ENCODE assay signal across 20 mouse cellular contexts in the genomic region with DNA sequence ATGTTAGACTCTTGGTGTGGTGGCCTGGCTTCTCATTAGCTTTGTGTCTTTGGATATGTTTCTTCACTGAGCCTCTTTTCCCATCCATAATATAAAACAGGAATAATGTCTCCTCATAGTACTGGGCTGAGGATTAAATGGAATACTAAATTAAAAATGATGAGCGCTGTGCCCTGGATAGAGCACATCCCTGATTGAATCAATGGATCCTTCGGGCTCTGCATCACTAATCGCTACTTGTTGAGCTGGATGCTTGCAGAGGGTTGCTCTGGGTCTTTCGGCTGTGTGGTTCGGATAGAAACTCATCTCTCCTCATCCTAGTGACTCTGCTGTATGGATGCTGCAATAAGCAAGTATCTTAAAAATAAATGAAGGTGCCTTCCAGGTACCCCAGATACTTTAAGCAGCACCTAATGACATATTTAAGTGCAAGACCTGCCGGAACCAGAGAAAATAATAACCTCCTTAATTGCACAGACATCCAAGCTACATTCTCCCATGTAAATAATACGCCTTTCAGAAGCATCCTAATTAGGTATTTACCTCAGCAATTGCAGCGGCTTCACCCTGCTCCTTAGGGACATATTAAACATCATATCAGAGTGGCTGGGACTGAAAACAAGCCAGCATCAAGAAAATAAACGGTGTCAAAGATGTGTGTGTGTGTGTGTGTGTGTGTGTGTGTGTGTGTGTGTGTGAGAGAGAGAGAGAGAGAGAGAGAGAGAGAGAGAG. TPM values are rescaled to one million over a fixed set of nuclear protein-coding genes. Genes with fewer than 3 reads are reported as not detected.
DNase-seq lines count a peak whose midpoint lies in the region; ATAC-seq and TF ChIP-seq lines count a peak whose summit lies in the region.
"Had no signal": no experiment of that assay in that cellular context is flagged by ENCODE, and none has a peak within 500 bp of the region (broad histone marks: within the 10 kb centered on the region; RNA-seq: fewer than 3 reads in every experiment).

No protein-coding gene starts in this region.

- no peak overlapping the region for H3K4me2 ChIP-seq in hindbrain, embryonic 15.5 days
- no peak overlapping the region for H3K4me2 ChIP-seq in hindbrain, embryonic 12.5 days (replicated peaks)
- no peak overlapping the region for H3K4me2 ChIP-seq in hindbrain, postnatal 0 days (ENCODE audit: low read depth, low read length)
- H3K4me2 ChIP-seq in neural tube, embryonic 14.5 days (ENCODE audit: low read depth, low read length), result no peak overlapping the region
- H3K4me2 ChIP-seq: heart, embryonic 11.5 days; heart, embryonic 15.5 days had no signal

- no peak overlapping the region for H3K27ac ChIP-seq in hindbrain, embryonic 15.5 days (replicated peaks)
- no peak overlapping the region for H3K27ac ChIP-seq in hindbrain, embryonic 12.5 days
- no peak overlapping the region for H3K27ac ChIP-seq in hindbrain, postnatal 0 days
- H3K27ac ChIP-seq in neural tube, embryonic 14.5 days (ENCODE audit: low read depth, low read length), result no peak overlapping the region
- H3K27ac ChIP-seq: embryonic facial prominence, embryonic 10.5 days; forebrain, embryonic 10.5 days; heart, embryonic 15.5 days had no signal

- peaks cover 7% of the 10 kb centered on the region; the same call in 1 of the 2 replicates for H3K4me1 ChIP-seq in hindbrain, embryonic 15.5 days (replicated peaks)
- peaks cover 4% of the 10 kb centered on the region; the same call in 1 of the 2 replicates for H3K4me1 ChIP-seq in hindbrain, embryonic 12.5 days
- H3K4me1 ChIP-seq in hindbrain, postnatal 0 days (ENCODE audit: insufficient read depth, low read length), result no peaks in the 10 kb centered on the region
- peaks cover 6% of the 10 kb centered on the region; the same call in 1 of the 2 replicates for H3K4me1 ChIP-seq in neural tube, embryonic 14.5 days (ENCODE audit: control insufficient read depth, insufficient read depth, low read length)
- H3K4me1 ChIP-seq: embryonic facial prominence, embryonic 10.5 days; forebrain, embryonic 10.5 days had no signal

- peak; percentile 46; the same call in 1 of the 2 replicates for ATAC-seq in hindbrain, embryonic 15.5 days (ENCODE audit: low FRiP score, low read depth)
- ATAC-seq in hindbrain, embryonic 12.5 days (ENCODE audit: low FRiP score), result no peak
- peak; percentile 53 for ATAC-seq in hindbrain, postnatal 0 days
- ATAC-seq in neural tube, embryonic 14.5 days (ENCODE audit: low read depth), result peak; percentile 84
- ATAC-seq in erythroid progenitor cell, adult 5-6 weeks (replicated peaks; ENCODE audit: low FRiP score, poor library complexity, severe bottlenecking), result no peak
- ATAC-seq: activated CD4-positive, CD25-positive, alpha-beta regulatory T cell, adult 4 months; forebrain, embryonic 16.5 days; Patski had no signal

- no peak overlapping the region for H3K4me3 ChIP-seq in hindbrain, embryonic 15.5 days
- H3K4me3 ChIP-seq in hindbrain, embryonic 12.5 days, result no peak overlapping the region
- no peak overlapping the region for H3K4me3 ChIP-seq in hindbrain, postnatal 0 days (ENCODE audit: low read length)
- H3K4me3 ChIP-seq in neural tube, embryonic 14.5 days (ENCODE audit: low read depth, low read length), result no peak overlapping the region
- H3K4me3 ChIP-seq: embryonic facial prominence, embryonic 10.5 days; forebrain, embryonic 10.5 days; heart, embryonic 15.5 days had no signal

- no peak for TF ChIP-seq POLR2A in brain, embryonic 14.5 days (IDR thresholded peaks at IDR 0.05; ENCODE audit: borderline replicate concordance, extremely low read depth, insufficient read depth, insufficient read length, poor library complexity, severe bottlenecking)

- H3K27me3 ChIP-seq in hindbrain, embryonic 15.5 days, result no peaks in the 10 kb centered on the region
- no peaks in the 10 kb centered on the region for H3K27me3 ChIP-seq in hindbrain, embryonic 12.5 days
- H3K27me3 ChIP-seq in hindbrain, postnatal 0 days (ENCODE audit: insufficient read depth, low read length), result no peaks in the 10 kb centered on the region
- H3K27me3 ChIP-seq in neural tube, embryonic 14.5 days (ENCODE audit: control insufficient read depth, insufficient read depth, low read length), result no peaks in the 10 kb centered on the region
- H3K27me3 ChIP-seq: heart, embryonic 15.5 days had no signal

- peak; percentile 26 for DNase-seq in brain, embryonic 14.5 days (ENCODE audit: low read depth)
- DNase-seq in hindbrain, postnatal 0 days (ENCODE audit: low spot score), result peak; percentile 36
- DNase-seq in heart, adult 8-10 months (ENCODE audit: low spot score), result no peak
- DNase-seq: adrenal gland, postnatal 14 days; cerebellum, adult 18-20 months; cerebellum, adult 9-11 months; gastrocnemius, postnatal 10 days; heart, adult 18-20 months; heart, postnatal 14 days had no signal

- H3K9ac ChIP-seq in hindbrain, embryonic 15.5 days, result no peak overlapping the region
- H3K9ac ChIP-seq in hindbrain, embryonic 12.5 days, result no peak overlapping the region
- no peak overlapping the region for H3K9ac ChIP-seq in hindbrain, postnatal 0 days (replicated peaks; ENCODE audit: low read length)
- no peak overlapping the region for H3K9ac ChIP-seq in neural tube, embryonic 14.5 days (replicated peaks; ENCODE audit: low read depth, low read length)
- H3K9ac ChIP-seq: heart, embryonic 15.5 days had no signal

- TF ChIP-seq CTCF in brain, embryonic 14.5 days (IDR thresholded peaks at IDR 0.05; ENCODE audit: borderline replicate concordance, extremely low read depth, insufficient read depth, insufficient read length), result no peak
- TF ChIP-seq CTCF in hindbrain, postnatal 0 days (IDR thresholded peaks at IDR 0.05; ENCODE audit: low read depth), result no peak

- 61% methylated on average over 9 of the region's 9 CpGs for WGBS in hindbrain, embryonic 15.5 days
- 81% methylated on average over 9 of the region's 9 CpGs for WGBS in hindbrain, embryonic 12.5 days
- WGBS in hindbrain, postnatal 0 days, result 71% methylated on average over 9 of the region's 9 CpGs
- 53% methylated on average over 9 of the region's 9 CpGs for WGBS in neural tube, embryonic 14.5 days

- H3K9me3 ChIP-seq in hindbrain, embryonic 15.5 days, result no peaks in the 10 kb centered on the region
- no peaks in the 10 kb centered on the region for H3K9me3 ChIP-seq in hindbrain, embryonic 12.5 days (replicated peaks)
- no peaks in the 10 kb centered on the region for H3K9me3 ChIP-seq in hindbrain, postnatal 0 days (ENCODE audit: low read length)
- H3K9me3 ChIP-seq in neural tube, embryonic 14.5 days (ENCODE audit: control insufficient read depth, low read length), result no peaks in the 10 kb centered on the region
- H3K9me3 ChIP-seq: embryonic facial prominence, embryonic 10.5 days; forebrain, embryonic 10.5 days; heart, embryonic 15.5 days had no signal

- no peaks in the 10 kb centered on the region for H3K36me3 ChIP-seq in hindbrain, embryonic 15.5 days
- no peaks in the 10 kb centered on the region for H3K36me3 ChIP-seq in hindbrain, embryonic 12.5 days
- no peaks in the 10 kb centered on the region for H3K36me3 ChIP-seq in hindbrain, postnatal 0 days (ENCODE audit: insufficient read depth, low read length)
- H3K36me3 ChIP-seq in neural tube, embryonic 14.5 days (ENCODE audit: control insufficient read depth, insufficient read depth, low read length), result no peaks in the 10 kb centered on the region
- H3K36me3 ChIP-seq: embryonic facial prominence, embryonic 10.5 days; forebrain, embryonic 10.5 days; heart, embryonic 15.5 days had no signal

RNA-seq across cellular contexts. Expression of a gene that starts 56.5 kb away (rescaled TPM):
- polyA plus RNA-seq in hindbrain, embryonic 15.5 days (2015; fragmentation: Nextera tagmentation; extraction: Ambion mirVana), result 1.6 and 2.7 TPM in 2 replicates
- 1.0 and 1.2 TPM in 2 replicates for polyA plus RNA-seq in hindbrain, embryonic 12.5 days (2016; fragmentation: Nextera tagmentation; extraction: Ambion mirVana)
- 1.5 and 2.4 TPM in 2 replicates for polyA plus RNA-seq in brain, embryonic 14.5 days (2012; rRNA removed)
- 4.5 and 7.2 TPM in 2 replicates for total RNA-seq in hindbrain, postnatal 0 days (2014; rRNA removed)
- polyA plus RNA-seq in hindbrain, postnatal 0 days (2015; fragmentation: Nextera tagmentation; extraction: Ambion mirVana), result 2.0 and 2.3 TPM in 2 replicates
- 1.9 and 3.2 TPM in 2 replicates for polyA plus RNA-seq in neural tube, embryonic 14.5 days (2014; fragmentation: Nextera tagmentation; extraction: Ambion mirVana)
- total RNA-seq in erythroid progenitor cell, adult 5-6 weeks (2015; ENCODE audit: low replicate concordance), result not detected in 2 replicates
- total RNA-seq in erythroid progenitor cell, adult 5-6 weeks (2017; ENCODE audit: low replicate concordance), result not detected in 2 replicates
- under 1 TPM; 0.49 to 1.00 (median 0.65) TPM for total RNA-seq in heart, adult 8-10 months (2022)
- polyA plus RNA-seq: activated CD4-positive, CD25-positive, alpha-beta regulatory T cell, adult 4 months; Patski had no signal

Comparison
In these comparisons a context has a peak if more than half of its experiments do, and no peak if none do; other contexts are left out.
1. ATAC-seq: peak in hindbrain, embryonic 15.5 days (single experiment), hindbrain, postnatal 0 days (single experiment) and neural tube, embryonic 14.5 days (single experiment); none in hindbrain, embryonic 12.5 days (single experiment) and erythroid progenitor cell, adult 5-6 weeks (single experiment).